Comparison of ENCODE assay signal across 8 mouse cellular contexts in the genomic region with DNA sequence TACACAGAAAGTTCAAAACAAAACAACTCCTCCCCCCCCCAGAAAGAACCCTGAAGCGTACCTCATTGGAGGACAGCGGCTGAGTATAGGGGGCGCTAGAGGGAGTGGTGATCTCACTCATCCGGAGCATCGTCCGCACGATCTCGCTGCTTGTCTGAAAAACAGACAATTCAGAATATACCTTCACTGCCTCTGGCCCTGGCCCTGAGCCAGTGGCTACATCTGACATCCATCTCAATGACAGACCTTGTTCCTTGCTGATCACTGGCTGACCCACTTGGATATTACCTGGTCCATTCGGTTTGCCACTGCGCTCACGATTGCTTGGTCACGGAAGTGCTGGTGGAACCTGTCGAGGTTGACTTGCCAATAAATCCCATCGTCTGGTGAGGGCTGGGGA. TPM values are rescaled to one million over a fixed set of nuclear protein-coding genes. Genes with fewer than 3 reads are reported as not detected.
A peak's percentile ranks its signal among the peaks of the same experiment; 100 is the strongest.
DNase-seq lines count a peak whose midpoint lies in the region; ATAC-seq and TF ChIP-seq lines count a peak whose summit lies in the region.

No protein-coding gene starts in this region.

- no peak overlapping the region for H3K9ac ChIP-seq in heart, postnatal 0 days (replicated peaks; ENCODE audit: low read depth, low read length)
- H3K9ac ChIP-seq in ES-E14 (ENCODE audit: insufficient read depth, low read depth, low read length, poor library complexity, severe bottlenecking), result no peak overlapping the region
- H3K9ac ChIP-seq in hindbrain, embryonic 12.5 days, result 0 out of 2 replicates have a peak overlapping the region, but pooled peaks have one; percentile 27
- no peak overlapping the region for H3K9ac ChIP-seq in liver, embryonic 14.5 days (replicated peaks)

- peaks cover 64% of the 10 kb centered on the region for H3K36me3 ChIP-seq in heart, postnatal 0 days (replicated peaks; ENCODE audit: control insufficient read depth, insufficient read depth, low read length)
- H3K36me3 ChIP-seq in heart, embryonic 10.5 days, result peaks cover 69% of the 10 kb centered on the region
- peaks cover 17% of the 10 kb centered on the region; the same call in 1 of the 2 replicates for H3K36me3 ChIP-seq in ES-E14 (ENCODE audit: control insufficient read depth, insufficient read depth, low read length, poor library complexity, severe bottlenecking)
- peaks cover 78% of the 10 kb centered on the region for H3K36me3 ChIP-seq in hindbrain, embryonic 12.5 days
- H3K36me3 ChIP-seq in liver, embryonic 14.5 days (replicated peaks; ENCODE audit: control insufficient read depth, insufficient read depth, low read depth), result peaks cover 25% of the 10 kb centered on the region

- no peak overlapping the region for H3K4me3 ChIP-seq in heart, postnatal 0 days (ENCODE audit: low read depth, low read length)
- H3K4me3 ChIP-seq in heart, embryonic 10.5 days, result no peak overlapping the region; the same call in 1 of the 2 replicates
- H3K4me3 ChIP-seq in ES-E14 (ENCODE audit: insufficient read depth in 1 of 2, low read depth in 1 of 2, low read length in 2 of 2, poor library complexity in 1 of 2, severe bottlenecking in 1 of 2), result peak overlapping the region; percentile 22 to 43; a peak in 2 of 4 replicates
- H3K4me3 ChIP-seq in hindbrain, embryonic 12.5 days, result no peak overlapping the region
- H3K4me3 ChIP-seq in liver, embryonic 14.5 days (ENCODE audit: insufficient read depth in 1 of 2, low read depth in 2 of 2, low read length in 2 of 2), result no peak overlapping the region

- in situ Hi-C loops in ES-E14 (cut with MboI; ENCODE audit: low sequenced_read_pairs in 2 of 2, unreplicated experiment in 2 of 2), result no loop called here

- H3K9me3 ChIP-seq in heart, postnatal 0 days (replicated peaks; ENCODE audit: control insufficient read depth, low read length), result no peaks in the 10 kb centered on the region
- H3K9me3 ChIP-seq in heart, embryonic 10.5 days, result no peaks in the 10 kb centered on the region
- H3K9me3 ChIP-seq in ES-E14 (ENCODE audit: control insufficient read depth, insufficient read depth, low read depth, low read length), result no peaks in the 10 kb centered on the region
- H3K9me3 ChIP-seq in hindbrain, embryonic 12.5 days (replicated peaks), result no peaks in the 10 kb centered on the region
- no peaks in the 10 kb centered on the region for H3K9me3 ChIP-seq in liver, embryonic 14.5 days (ENCODE audit: control insufficient read depth, low read length)

- no peaks in the 10 kb centered on the region for H3K4me1 ChIP-seq in heart, postnatal 0 days (ENCODE audit: control insufficient read depth, insufficient read depth)
- peaks cover 17% of the 10 kb centered on the region; the same call in 1 of the 2 replicates for H3K4me1 ChIP-seq in heart, embryonic 10.5 days
- peaks cover 0 to 4% of the 10 kb centered on the region in 2 experiments; a peak in 1 of 4 replicates for H3K4me1 ChIP-seq in ES-E14 (ENCODE audit: control insufficient read depth in 2 of 2, insufficient read depth in 2 of 2, low read length in 2 of 2, poor library complexity in 1 of 2)
- H3K4me1 ChIP-seq in hindbrain, embryonic 12.5 days, result no peaks in the 10 kb centered on the region; the same call in none of the 2 replicates
- H3K4me1 ChIP-seq in liver, embryonic 14.5 days (replicated peaks; ENCODE audit: control insufficient read depth in 2 of 2, insufficient read depth in 2 of 2, low read length in 1 of 2), result peaks cover 0 to 10% of the 10 kb centered on the region in 2 experiments; a peak in 3 of 4 replicates

- DNase-seq in heart, postnatal 0 days (ENCODE audit: low spot score), result no peak
- DNase-seq in heart, embryonic 10.5 days (ENCODE audit: low spot score), result no peak
- DNase-seq in ES-E14 (ENCODE audit: low read depth, low spot score) (peak; percentile 65), adipocyte (ENCODE audit: low spot score) (no peak)
- DNase-seq in cerebellum, adult 11 months, result peak; percentile 76
- DNase-seq in liver, embryonic 14.5 days (ENCODE audit: low read depth in 3 of 3, low spot score in 3 of 3), result peak in 1 of 3 experiments; percentile 11
- peak; percentile 25 to 33 for DNase-seq in thymus, postnatal 36 days

- no peaks in the 10 kb centered on the region for H3K27me3 ChIP-seq in heart, postnatal 0 days (ENCODE audit: control insufficient read depth, insufficient read depth, low read length)
- H3K27me3 ChIP-seq in heart, embryonic 10.5 days (ENCODE audit: insufficient read depth, poor library complexity, severe bottlenecking), result no peaks in the 10 kb centered on the region
- no peaks in the 10 kb centered on the region for H3K27me3 ChIP-seq in hindbrain, embryonic 12.5 days
- H3K27me3 ChIP-seq in liver, embryonic 14.5 days (ENCODE audit: control insufficient read depth, insufficient read depth, low read length), result no peaks in the 10 kb centered on the region

- TF ChIP-seq EP300 in heart, postnatal 0 days (IDR thresholded peaks at IDR 0.05; ENCODE audit: low read depth), result no peak
- TF ChIP-seq EP300 in liver, embryonic 14.5 days (IDR thresholded peaks at IDR 0.05; ENCODE audit: low read depth), result no peak

- ATAC-seq in heart, postnatal 0 days (ENCODE audit: insufficient read depth, low read depth), result no peak
- no peak for ATAC-seq in hindbrain, embryonic 12.5 days (ENCODE audit: low FRiP score)
- no peak for ATAC-seq in liver, embryonic 14.5 days (ENCODE audit: insufficient read depth)

- TF ChIP-seq CTCF in heart, postnatal 0 days (IDR thresholded peaks at IDR 0.05; ENCODE audit: low read depth), result peak; percentile 38
- peak; percentile 72 for TF ChIP-seq CTCF in liver, embryonic 14.5 days (IDR thresholded peaks at IDR 0.05; ENCODE audit: low read depth)

- no peak overlapping the region for H3K27ac ChIP-seq in heart, postnatal 0 days (ENCODE audit: low read depth)
- no peak overlapping the region; the same call in 1 of the 2 replicates for H3K27ac ChIP-seq in heart, embryonic 10.5 days
- H3K27ac ChIP-seq in ES-E14 (ENCODE audit: insufficient read depth, low read depth, low read length, poor library complexity, severe bottlenecking), result no peak overlapping the region
- no peak overlapping the region for H3K27ac ChIP-seq in hindbrain, embryonic 12.5 days
- H3K27ac ChIP-seq in liver, embryonic 14.5 days, result no peak overlapping the region

- no peak overlapping the region for H3K4me2 ChIP-seq in heart, postnatal 0 days (ENCODE audit: low read depth, low read length)
- H3K4me2 ChIP-seq in hindbrain, embryonic 12.5 days (replicated peaks), result no peak overlapping the region
- H3K4me2 ChIP-seq in liver, embryonic 14.5 days (ENCODE audit: low read depth), result no peak overlapping the region

- WGBS in heart, postnatal 0 days, result 43% methylated on average over 14 of the region's 14 CpGs
- 37% methylated on average over 14 of the region's 14 CpGs for WGBS in heart, embryonic 10.5 days
- 31% methylated on average over 14 of the region's 14 CpGs for WGBS in hindbrain, embryonic 12.5 days
- 57% methylated on average over 14 of the region's 14 CpGs for WGBS in liver, embryonic 14.5 days (ENCODE audit: insufficient replicate concordance)

RNA-seq across cellular contexts. Expression of a gene that starts 8.3 kb away (rescaled TPM):
- 9.7 and 25.4 TPM in 2 replicates for total RNA-seq in heart, postnatal 0 days (2014; rRNA removed; ENCODE audit: low replicate concordance)
- polyA plus RNA-seq in heart, postnatal 0 days (2015; fragmentation: Nextera tagmentation; extraction: Ambion mirVana), result 21.7 and 23.0 TPM in 2 replicates
- polyA plus RNA-seq in heart, embryonic 10.5 days (2016; fragmentation: Nextera tagmentation; extraction: Ambion mirVana), result 37.7 and 41.0 TPM in 2 replicates
- total RNA-seq in ES-E14 (2012; rRNA removed), result 21.0 and 22.2 TPM in 2 replicates
- polyA plus RNA-seq in hindbrain, embryonic 12.5 days (2016; fragmentation: Nextera tagmentation; extraction: Ambion mirVana), result 35.9 and 36.0 TPM in 2 replicates
- 15.4 and 21.6 TPM in 2 replicates for polyA plus RNA-seq in liver, embryonic 14.5 days (2012; rRNA removed)
- polyA plus RNA-seq in liver, embryonic 14.5 days (2014; fragmentation: Nextera tagmentation; extraction: Ambion mirVana), result 14.5 and 14.6 TPM in 2 replicates

RNA-seq across cellular contexts. Expression of a gene that starts 8.3 kb away (rescaled TPM):
- total RNA-seq in heart, postnatal 0 days (2014; rRNA removed; ENCODE audit: low replicate concordance), result 27.0 and 35.6 TPM in 2 replicates
- 29.0 and 30.0 TPM in 2 replicates for polyA plus RNA-seq in heart, postnatal 0 days (2015; fragmentation: Nextera tagmentation; extraction: Ambion mirVana)
- 47.9 and 59.6 TPM in 2 replicates for polyA plus RNA-seq in heart, embryonic 10.5 days (2016; fragmentation: Nextera tagmentation; extraction: Ambion mirVana)
- 16.9 and 22.1 TPM in 2 replicates for total RNA-seq in ES-E14 (2012; rRNA removed)
- polyA plus RNA-seq in hindbrain, embryonic 12.5 days (2016; fragmentation: Nextera tagmentation; extraction: Ambion mirVana), result 78.2 and 87.9 TPM in 2 replicates
- 9.6 and 12.4 TPM in 2 replicates for polyA plus RNA-seq in liver, embryonic 14.5 days (2012; rRNA removed)
- polyA plus RNA-seq in liver, embryonic 14.5 days (2014; fragmentation: Nextera tagmentation; extraction: Ambion mirVana), result 28.2 and 33.0 TPM in 2 replicates

RNA-seq across cellular contexts. Expression of a gene that starts 10.8 kb away (rescaled TPM):
- 2.5 and 9.9 TPM in 2 replicates for total RNA-seq in heart, postnatal 0 days (2014; rRNA removed; ENCODE audit: low replicate concordance)
- 6.9 and 7.9 TPM in 2 replicates for polyA plus RNA-seq in heart, postnatal 0 days (2015; fragmentation: Nextera tagmentation; extraction: Ambion mirVana)
- 7.1 and 8.5 TPM in 2 replicates for polyA plus RNA-seq in heart, embryonic 10.5 days (2016; fragmentation: Nextera tagmentation; extraction: Ambion mirVana)
- 7.4 and 13.5 TPM in 2 replicates for total RNA-seq in ES-E14 (2012; rRNA removed)
- polyA plus RNA-seq in hindbrain, embryonic 12.5 days (2016; fragmentation: Nextera tagmentation; extraction: Ambion mirVana), result 10.9 and 13.9 TPM in 2 replicates
- polyA plus RNA-seq in liver, embryonic 14.5 days (2012; rRNA removed), result 0.62 and 0.65 TPM in 2 replicates
- 1.4 and 1.5 TPM in 2 replicates for polyA plus RNA-seq in liver, embryonic 14.5 days (2014; fragmentation: Nextera tagmentation; extraction: Ambion mirVana)

RNA-seq across cellular contexts. Expression of a gene that starts 23.0 kb away (rescaled TPM):
- 13.8 and 17.4 TPM in 2 replicates for total RNA-seq in heart, postnatal 0 days (2014; rRNA removed; ENCODE audit: low replicate concordance)
- polyA plus RNA-seq in heart, postnatal 0 days (2015; fragmentation: Nextera tagmentation; extraction: Ambion mirVana), result 19.3 and 22.5 TPM in 2 replicates
- 41.8 and 43.4 TPM in 2 replicates for polyA plus RNA-seq in heart, embryonic 10.5 days (2016; fragmentation: Nextera tagmentation; extraction: Ambion mirVana)
- total RNA-seq in ES-E14 (2012; rRNA removed), result 14.6 and 27.9 TPM in 2 replicates
- 48.2 and 55.0 TPM in 2 replicates for polyA plus RNA-seq in hindbrain, embryonic 12.5 days (2016; fragmentation: Nextera tagmentation; extraction: Ambion mirVana)
- 5.1 and 5.7 TPM in 2 replicates for polyA plus RNA-seq in liver, embryonic 14.5 days (2012; rRNA removed)
- 3.6 and 4.1 TPM in 2 replicates for polyA plus RNA-seq in liver, embryonic 14.5 days (2014; fragmentation: Nextera tagmentation; extraction: Ambion mirVana)

RNA-seq across cellular contexts. Expression of a gene that starts 49.2 kb away (rescaled TPM):
- total RNA-seq in heart, postnatal 0 days (2014; rRNA removed; ENCODE audit: low replicate concordance), result 0.39 and 0.88 TPM in 2 replicates
- polyA plus RNA-seq in heart, postnatal 0 days (2015; fragmentation: Nextera tagmentation; extraction: Ambion mirVana), result 0.31 and 0.32 TPM in 2 replicates
- polyA plus RNA-seq in heart, embryonic 10.5 days (2016; fragmentation: Nextera tagmentation; extraction: Ambion mirVana), result 0.14 TPM in 2 replicates
- total RNA-seq in ES-E14 (2012; rRNA removed), result 3.7 and 5.7 TPM in 2 replicates
- 0.57 and 0.58 TPM in 2 replicates for polyA plus RNA-seq in hindbrain, embryonic 12.5 days (2016; fragmentation: Nextera tagmentation; extraction: Ambion mirVana)
- 0.26 and 0.39 TPM in 2 replicates for polyA plus RNA-seq in liver, embryonic 14.5 days (2012; rRNA removed)
- 0.13 and 0.22 TPM in 2 replicates for polyA plus RNA-seq in liver, embryonic 14.5 days (2014; fragmentation: Nextera tagmentation; extraction: Ambion mirVana)

Comparison
In these comparisons a context has a peak if more than half of its experiments do, and no peak if none do; other contexts are left out.
1. DNase-seq: peak in ES-E14 (single experiment), cerebellum, adult 11 months (single experiment) and thymus, postnatal 36 days (2 of 2); none in heart, postnatal 0 days (single experiment), heart, embryonic 10.5 days (single experiment) and adipocyte (single experiment).
2. H3K4me3 ChIP-seq: peak in ES-E14 (2 of 2); none in heart, postnatal 0 days (single experiment), heart, embryonic 10.5 days (single experiment), hindbrain, embryonic 12.5 days (single experiment) and liver, embryonic 14.5 days (0 of 2).